Mouse (Mus musculus): ENCODE data around the gene Frmd7.

The Frmd7 gene

DNA sequence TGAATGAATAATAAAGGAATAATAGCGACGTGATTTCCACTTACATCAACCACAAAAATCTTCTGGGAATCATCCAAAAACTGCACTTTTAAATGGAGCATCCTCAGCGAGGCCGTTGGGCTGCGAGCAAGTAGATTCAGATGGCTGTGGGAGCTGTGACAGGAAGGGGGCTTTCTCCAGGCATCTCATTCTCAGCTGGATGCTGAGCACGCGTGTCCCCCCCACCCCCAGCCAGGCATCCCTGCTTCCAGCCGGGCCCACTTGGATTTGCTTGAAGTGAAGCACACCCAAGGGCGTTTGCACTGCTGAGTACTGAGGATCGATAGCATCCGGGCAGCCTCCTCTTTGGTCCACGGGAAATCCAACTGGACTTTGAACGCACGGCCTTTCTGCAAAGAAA is at the start of gene Frmd7:
Gene Frmd7, minus strand, starts transcription at position 101 of the 400 bp plus-strand sequence.
- DNase-seq (ENCODE audit: low spot score in 2 of 2): no peak

DNA sequence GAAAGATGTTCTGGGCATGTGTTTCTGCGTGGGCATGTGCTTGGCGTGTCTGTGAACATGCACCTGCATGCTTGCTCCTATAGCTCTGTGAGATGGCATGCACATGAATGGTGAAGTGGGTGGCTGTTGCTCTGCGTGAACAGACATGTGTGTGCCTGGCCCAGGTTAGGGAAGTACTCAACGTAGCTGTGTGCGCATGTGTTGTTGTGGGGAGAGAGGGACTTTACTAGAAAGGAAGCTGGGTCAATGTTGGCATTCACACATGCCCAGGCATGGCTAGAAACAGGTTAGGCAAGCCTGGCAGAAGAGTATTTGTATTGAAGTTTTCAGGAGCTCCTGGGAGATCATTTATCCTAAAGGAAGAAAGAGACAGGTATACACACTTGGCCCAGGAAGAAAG is 48.8 kb upstream of the Frmd7 start:
- DNase-seq (ENCODE audit: low spot score in 2 of 2): no peak

DNA sequence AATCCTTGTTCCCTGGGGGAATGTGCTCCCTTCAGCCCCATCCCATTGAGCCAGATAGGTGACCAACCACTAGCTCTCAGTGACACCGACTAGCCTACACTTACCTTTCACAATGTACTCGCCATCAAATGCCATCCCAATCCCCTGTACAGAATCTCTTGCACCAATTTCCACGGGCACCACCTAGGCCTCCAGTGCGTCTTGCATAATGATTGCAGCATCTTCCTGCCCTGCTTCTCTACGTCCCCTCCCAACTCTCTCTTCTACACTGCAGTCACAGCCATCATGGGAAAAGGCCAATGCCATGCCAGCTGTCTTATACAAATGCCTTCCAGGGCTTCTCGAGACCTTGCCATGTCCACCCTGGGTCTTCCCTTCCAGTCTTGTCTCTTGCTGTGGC is 47.4 kb upstream of the Frmd7 start:
- DNase-seq (ENCODE audit: low spot score in 2 of 2): no peak

DNA sequence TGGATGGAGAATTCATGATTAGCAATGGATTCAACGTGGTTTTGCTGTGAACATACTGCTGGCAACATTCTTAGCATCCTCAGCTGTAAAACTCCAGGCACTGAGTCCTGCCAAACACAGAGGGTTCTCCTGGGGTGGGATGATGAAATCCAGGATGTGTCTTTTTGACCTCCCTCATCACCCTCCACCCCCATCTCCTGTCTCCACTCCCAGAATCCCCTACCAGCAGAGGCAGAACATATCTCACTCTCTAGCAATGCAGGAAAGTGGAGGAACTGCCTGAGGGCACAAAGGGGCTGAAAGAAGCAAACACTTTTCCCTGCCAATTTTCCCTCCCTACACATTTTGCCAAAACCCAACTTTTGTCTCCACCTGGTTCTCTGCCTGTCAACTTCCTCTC is 46.1 kb upstream of the Frmd7 start:
- no peak for DNase-seq (ENCODE audit: low spot score in 2 of 2)

DNA sequence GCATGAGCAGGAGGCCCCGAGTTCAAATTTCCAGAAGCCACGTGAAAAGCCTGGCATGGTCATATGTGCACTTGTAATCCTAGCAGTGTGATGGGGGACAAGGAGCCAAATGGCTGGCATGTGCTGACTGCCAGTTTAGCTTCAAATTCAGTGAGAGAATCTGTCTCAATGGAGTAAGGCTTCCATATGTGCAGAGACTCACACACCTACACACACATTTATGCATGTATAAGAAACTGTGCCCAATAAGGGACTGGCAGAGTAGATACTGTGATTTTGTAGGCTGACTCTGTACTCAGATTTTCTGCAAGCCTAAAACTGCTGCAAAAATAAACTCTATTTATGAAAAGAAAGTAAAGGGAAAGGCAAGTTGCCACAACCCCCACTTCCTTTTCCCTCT is 35.9 kb upstream of the Frmd7 start:
- no peak for DNase-seq (ENCODE audit: low spot score in 2 of 2)

DNA sequence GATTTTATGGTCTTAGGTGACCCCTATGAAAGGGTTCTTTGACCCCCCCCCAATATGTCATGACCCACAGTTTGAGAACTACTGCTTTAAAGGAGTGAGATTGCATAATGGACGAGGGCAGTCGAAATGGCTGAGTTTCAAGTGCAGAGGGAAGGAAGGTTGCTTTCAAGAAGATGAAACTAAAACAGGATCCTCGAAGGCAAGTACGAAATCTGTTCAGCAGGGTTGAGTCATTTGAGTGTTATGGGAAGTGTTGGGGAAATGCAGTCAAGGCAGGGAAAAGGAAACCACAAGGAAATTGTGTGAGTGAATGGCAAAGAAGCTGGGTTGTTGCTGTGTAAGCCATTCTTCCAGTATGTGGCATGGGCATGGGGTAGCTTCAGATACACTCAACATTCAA is 29.6 kb upstream of the Frmd7 start:
- no peak for DNase-seq (ENCODE audit: low spot score in 2 of 2)

DNA sequence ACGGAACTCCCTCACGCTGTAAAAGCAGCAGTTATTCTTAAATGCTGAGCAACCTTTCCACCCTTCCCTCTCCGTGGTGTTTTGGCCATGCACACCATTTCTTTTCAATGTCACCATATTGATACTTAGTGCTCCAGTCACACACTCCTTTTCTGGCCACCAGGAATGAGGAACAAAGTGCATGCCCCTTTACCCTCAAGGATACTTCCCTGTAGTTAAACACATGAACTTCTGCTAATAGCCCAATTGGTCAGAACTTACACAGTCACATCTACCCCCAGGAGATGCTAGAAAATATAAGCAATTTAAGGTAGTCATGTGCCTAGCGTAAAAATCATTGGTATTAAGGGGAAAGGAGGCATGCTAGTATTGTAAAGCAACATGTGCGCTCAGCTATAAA is 27.4 kb upstream of the Frmd7 start:
- no peak for DNase-seq (ENCODE audit: low spot score in 2 of 2)

DNA sequence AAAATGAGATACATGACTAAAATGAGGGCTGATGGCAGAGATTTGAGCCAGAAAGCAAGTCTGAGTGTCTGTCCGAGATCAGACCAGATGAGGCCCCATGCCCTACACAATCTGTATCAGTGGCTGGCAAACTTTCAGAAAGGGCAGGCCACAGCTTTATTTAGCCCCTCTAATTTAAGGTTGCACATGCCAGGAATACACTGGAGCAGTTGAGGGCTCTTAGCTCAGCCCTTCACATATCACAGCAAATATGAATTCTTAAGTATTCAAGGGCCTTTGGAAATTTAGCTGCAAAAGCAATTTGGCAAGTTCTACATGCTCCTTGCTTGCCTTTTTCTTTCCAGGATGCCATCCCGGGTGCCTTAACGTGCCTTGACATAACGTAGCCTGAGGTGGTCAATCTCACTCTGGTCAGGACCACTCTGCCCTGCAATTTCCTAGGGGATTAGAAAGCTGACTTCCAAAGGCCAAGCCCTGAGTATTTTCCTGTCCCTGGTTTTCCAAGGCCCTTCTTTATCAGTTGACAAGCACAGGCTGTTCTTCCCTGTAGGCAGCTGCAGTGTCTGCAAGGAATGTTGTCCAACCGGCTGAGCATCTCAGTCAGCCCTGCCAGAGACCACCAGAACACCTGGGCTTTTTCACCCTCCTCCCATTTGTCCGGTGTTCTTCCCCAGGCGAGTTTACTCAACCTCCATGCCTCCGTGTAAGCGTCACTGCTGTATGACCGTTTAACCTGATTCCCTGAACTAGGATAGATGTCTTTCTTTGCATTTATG is 25.8 kb upstream of the Frmd7 start:
- DNase-seq (ENCODE audit: low spot score in 2 of 2): no peak

DNA sequence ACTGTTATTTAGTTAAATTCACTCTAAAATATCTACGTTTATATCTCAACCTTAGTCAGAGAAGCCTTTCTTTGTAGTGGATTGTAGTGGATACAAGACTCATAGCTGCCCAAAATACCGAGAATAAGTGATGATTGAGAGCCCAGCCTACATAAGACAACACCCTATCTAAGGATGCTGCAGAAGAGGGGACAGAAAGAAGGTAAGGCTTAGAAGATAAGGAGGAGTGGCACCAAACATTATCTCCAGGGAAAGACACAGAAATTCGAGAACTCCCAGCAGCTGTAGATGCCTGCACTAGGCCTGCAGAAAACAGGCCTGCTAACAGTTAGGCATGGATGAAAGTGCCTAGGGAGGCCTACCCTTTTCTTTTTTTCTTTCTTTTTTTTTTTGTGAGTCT is 22.6 kb upstream of the Frmd7 start:
- DNase-seq (ENCODE audit: low spot score in 2 of 2): no peak

DNA sequence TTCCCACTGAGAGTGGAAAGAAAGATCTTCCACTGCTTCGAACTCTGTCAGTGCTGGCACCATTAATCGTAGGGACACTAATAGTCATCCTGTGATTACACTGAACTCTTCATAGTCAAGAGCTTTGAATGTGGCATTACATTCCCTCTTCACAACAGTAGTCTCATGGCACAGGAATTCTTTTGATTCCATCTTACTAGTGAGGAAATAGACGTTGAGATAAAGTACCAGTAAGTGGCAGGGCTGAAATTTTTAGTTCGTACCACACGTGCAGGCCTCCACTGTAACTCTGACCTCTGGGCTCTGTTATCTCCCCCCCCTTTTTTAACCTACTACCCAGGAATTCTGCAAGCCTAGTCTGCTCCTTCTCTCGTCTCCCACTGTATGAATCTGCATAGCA is 20.4 kb upstream of the Frmd7 start:
- no peak for DNase-seq (ENCODE audit: low spot score in 2 of 2)

DNA sequence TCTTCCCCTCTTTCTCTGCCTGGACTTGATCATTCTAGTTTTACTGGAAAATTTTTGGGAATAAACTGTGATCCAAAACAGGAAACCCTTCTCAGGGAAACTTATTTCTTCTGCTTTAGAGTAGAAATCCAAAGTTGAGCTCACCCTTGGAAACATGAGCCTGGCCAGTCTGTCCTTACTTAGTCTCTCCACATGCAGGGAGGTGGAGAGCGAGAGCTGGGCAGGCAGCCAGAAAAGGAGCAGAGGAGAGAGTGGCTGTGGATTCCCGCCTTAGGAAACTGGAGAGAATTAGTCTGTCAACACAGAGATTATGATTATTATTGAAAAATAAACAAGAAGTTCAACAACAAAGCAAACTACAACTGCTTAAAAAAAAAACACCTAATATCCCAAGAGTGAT is 6.1 kb upstream of the Frmd7 start:
- no peak for DNase-seq (ENCODE audit: low spot score in 2 of 2)

DNA sequence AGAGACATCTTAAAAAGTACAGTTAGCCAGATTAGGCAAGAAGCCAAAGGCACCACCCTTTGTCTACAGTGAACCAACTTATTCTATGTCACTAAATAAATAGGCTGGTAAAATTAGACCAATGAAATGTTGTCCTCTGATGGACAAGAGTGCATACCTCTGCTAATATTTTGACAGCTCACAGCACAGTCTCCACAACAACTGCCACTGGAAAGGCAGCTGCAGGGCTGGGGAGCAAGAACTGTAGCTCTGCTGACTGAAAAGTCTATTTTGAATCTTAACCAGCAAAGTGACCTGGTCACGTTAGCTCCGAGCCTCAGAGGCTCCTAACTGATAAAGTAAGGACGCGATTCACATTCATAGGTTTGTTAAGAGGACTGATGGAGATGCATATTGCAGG is 5.6 kb upstream of the Frmd7 start:
- DNase-seq (ENCODE audit: low spot score in 2 of 2): no peak

DNA sequence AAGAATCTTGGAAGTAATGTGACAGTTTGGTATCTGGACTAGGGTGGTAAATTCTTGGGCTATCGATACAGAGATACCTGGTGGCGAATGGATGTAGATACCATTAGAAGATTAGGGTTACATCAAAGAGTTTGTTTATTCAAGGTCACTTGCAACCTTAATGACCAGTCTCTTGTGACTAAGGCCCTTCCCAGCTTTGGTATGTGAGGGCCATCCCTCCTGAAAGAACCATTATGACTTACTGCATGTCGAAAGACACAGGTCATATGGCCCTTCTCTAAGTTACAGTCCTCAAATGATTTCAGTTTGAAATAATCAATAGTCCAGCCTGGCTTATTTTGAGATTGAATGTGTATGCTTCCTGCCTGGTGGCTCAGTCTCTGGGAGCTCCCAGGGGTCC is 5.4 kb downstream of the Frmd7 start:
- DNase-seq (ENCODE audit: low spot score in 2 of 2): no peak

DNA sequence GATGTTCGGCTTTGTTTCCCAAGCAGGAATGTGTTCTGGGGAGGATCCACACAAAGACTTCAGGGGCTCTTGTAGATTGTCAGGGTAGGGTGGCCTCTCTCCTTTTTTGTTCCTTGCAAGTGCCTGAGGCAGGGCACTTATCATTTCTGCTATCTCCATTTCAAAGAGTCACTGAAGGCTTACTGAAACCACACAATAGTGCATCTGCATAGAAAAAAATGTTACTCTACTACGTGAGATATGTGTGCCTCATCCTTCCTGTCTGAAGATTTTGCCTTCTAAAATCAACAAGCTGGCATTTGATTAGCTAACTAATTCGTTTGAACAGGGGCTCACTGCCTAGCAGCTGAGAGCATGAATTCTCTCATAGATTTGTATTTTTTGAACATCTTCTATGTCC is 12.2 kb downstream of the Frmd7 start:
- DNase-seq (ENCODE audit: low spot score in 2 of 2): no peak

DNA sequence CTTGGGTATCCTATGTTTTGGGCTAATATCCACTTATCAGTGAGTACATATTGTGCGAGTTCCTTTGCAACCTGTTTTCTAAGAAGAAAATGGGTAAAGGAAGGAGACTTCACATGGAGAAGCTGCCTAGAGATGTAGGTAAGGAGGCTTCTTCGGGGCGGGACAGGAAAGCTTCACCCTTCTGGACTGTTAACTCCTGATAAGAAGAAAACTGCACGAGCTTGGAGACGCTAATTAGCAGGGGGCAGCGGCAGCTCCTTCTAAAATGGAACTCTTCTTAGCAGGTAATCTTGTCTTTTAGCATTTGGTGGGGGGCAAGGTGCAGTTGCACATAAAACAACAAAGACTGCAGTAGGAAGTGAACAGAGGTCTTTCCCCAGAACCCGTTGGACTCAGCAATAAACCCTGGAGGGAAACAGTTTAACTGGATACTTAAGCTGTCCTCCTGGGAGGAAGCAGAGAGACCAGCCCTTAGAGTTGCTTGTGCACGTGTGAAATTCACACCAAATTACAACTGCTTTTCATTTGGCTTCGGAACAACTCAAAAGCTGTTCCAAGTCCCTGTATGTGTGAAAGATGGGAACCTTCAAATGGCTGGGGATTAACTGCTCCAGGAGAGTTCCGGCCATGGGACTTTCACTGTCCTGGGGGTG is 15.5 kb downstream of the Frmd7 start:
- DNase-seq (ENCODE audit: low spot score in 2 of 2): no peak

DNA sequence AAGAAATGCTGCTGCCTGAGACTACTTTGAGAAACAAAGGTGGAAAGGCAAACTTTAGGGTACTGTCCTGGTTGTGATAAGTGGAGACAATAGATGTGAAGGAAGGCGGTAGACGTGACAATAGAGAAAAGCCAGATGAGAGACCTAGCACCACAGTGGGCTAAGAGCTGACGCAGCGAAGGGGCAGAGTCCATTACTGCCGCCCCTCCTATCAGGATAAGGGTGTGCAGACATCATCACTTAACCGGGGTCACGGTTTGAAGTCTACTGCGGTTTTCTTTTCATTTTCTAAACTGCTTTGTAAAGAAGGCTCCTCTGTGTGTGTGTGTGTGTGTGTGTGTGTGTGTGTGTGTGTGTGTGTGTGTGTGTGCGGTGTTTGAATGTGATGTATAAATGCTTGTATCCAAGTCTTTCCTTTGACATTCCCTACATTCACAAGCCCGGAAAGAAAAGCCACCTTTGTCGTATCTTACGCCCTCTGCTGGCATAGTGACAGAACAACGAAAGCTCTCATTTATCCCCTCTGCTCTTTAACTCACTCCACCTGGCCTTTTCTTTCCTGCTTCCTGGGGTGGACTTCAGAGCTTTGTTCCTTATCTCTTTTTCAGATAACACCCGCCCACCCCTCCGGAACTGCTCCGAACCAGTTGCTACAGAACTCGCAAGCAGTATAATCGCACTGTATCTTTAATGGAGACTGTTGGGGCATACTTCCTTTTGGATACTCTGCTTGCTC is 17.7 kb downstream of the Frmd7 start:
- DNase-seq (ENCODE audit: low spot score in 2 of 2): no peak

DNA sequence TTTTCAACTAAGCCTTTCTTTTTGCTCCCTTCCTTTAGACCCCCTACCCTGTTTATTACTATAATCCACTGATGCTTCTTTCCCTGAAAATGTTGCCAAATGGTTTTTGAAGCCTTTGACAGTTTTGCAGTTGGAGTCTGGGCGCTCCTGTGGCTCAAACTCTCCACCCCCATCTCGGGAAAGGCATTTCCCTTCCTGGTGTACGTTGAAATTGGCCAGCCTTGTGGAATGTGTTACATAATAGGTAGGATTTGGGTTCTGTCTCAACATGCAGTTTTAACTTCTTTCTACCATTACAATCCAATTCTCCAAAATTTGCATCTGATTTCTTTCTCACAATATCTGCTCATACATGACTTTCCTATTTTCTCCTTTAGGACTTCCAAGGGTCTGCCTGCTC is 23.8 kb downstream of the Frmd7 start:
- no peak for DNase-seq (ENCODE audit: low spot score in 2 of 2)

DNA sequence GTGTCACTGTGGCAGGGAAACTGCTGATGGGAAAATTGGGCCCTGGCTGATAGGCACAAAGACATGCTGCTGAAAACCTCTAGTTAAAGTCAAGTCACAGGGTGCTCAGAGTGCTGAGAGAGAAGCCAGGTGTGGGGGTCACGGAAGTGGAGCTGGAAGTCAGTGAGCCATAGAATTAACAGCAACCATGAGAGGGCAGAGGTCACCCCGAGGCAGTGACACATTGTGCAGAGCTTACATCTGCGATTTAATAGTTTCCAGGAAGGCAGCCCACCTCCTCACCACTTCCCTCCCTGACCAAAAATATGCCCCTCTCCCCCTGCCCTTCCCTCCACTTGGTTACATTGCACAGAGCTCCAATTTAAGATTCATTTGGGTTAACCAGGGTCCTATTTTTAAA is 25.1 kb downstream of the Frmd7 start:
- DNase-seq (ENCODE audit: low spot score in 2 of 2): no peak

DNA sequence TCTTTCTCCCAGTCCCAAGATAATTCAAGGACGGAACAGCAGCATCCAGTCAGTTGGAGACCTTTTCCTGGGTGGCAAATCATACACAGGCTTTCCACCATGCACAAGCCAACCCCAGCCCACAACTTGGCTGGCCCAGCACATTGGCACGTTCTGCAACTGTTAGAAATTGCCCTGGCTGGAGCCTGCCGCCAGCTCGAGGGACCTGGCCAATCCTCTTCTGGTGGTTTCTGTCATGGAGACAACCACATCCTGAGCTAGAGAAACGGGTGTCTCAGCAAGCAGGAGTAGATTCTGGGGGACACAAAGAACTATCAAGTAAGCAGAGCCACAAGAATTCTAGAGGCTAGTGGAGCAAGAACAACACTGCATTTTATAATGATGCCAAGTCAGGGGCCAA is 32.6 kb downstream of the Frmd7 start:
- no peak for DNase-seq (ENCODE audit: low spot score in 2 of 2)

DNA sequence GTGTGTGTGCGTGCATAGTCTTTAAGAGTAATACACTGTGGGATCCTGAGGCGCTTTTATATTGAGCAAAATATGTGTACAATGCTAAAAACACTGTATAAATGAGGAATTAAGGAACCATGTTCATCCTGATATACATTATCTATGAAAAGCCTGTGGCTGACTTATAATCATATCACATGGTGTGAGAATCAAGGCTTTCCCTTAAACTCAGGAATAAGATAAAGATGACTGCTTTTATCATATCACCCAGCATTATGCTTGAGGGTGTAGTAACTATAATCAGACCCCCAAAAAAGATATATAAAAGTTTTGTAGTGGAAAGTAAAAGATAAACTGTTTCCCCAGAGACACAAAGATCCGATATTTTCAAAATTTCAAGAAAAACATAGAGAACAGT is 39.0 kb downstream of the Frmd7 start:
- no peak for DNase-seq (ENCODE audit: low spot score in 2 of 2)

DNA sequence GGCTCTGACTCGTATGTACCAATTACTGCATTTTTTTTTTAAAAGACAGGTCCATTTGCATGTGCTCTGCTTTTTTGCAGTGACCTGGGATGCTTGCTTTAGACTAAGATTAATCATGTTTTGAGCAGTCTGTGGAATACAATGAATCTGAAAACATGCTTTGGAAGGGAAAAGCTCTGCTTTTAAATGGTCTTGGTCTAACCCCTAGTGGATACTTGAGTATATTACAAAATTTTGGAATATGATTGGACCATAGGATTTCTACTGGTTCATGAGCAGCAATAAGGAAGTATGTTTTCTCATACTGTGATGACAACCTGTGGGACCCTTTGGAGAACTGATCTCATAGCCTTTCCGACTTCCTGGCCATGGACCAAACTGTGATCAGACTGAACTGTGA is 54.5 kb downstream of the Frmd7 start:
- DNase-seq (ENCODE audit: low spot score in 2 of 2): no peak

DNA sequence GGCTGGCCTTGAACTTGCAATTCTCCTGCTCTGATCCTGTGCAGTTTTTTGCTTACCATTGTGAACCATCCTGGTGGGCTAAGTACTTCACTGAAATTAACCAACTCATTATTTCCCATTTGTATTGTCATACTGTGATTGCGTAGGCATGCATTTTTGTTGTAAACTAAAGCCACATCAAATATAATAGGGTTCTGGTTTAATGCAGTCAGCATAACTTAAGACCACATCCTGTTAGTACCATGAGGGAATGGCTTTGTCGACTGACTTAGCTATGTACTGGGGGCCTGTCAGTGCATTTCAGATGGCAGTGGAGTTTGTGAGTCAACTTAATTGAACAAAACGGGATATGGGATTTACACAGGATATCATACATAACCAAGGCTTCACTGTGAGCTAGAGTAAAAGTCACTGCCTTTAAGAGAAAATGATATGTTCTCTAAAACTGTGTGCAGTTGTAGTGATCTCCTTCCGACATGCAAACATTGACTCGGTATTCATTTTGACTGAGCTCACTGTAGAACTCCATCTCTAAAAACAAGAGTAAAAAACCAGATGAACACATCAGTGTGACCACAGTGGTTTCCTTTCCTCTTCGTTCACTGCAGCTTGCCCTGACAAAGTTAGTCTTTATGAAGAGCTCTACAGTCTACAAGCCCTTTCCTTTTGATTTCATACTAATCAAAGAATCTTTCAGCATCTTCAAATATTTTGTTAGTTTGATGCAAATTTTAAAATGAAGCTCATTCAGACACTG is 68.1 kb downstream of the Frmd7 start:
- DNase-seq (ENCODE audit: low spot score in 2 of 2): no peak

All from frontal cortex, postnatal 25 days (tissue).